Mouse (Mus musculus) liver, adult 2 months (tissue): ENCODE data around the gene Apol8.

Experiments used
- CTCF ChIP-seq: fragments of 200-500 bp; IDR thresholded peaks from 2 replicates; pipeline ENCODE4 v1.5.1; 2011; ENCODE audit warnings: low read depth, low read length, control low read depth
- POLR2A ChIP-seq: fragments of 200-500 bp; IDR thresholded peaks from 2 replicates; pipeline ENCODE4 v1.6.1; 2011; ENCODE audit warnings: low read length, control low read depth; ENCODE audit not compliant: insufficient read depth; ENCODE audit errors: extremely low read depth

DNA sequence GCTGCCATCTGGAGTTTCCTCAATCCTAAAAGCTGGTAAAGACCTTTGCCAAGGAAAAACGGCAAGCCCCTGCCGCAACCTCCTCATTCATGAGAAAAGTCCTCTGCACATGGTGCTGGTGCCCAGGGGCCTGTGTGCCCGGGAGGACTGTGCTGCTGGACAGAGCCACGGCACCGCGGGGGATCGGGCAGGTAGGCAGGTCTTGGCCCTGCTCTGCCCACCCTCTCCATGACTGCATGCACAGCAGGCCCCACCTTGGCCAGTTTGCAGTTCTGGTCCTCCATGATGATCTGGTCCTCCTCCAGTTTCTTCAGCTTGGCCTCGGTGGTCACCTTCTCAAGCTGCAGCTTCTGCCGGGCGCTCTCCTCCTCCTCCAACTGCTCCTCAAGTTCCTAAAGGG is 17.5 kb upstream of the Apol8 start:
- TF ChIP-seq POLR2A (no peak), CTCF (no peak)
